Comparison of ENCODE assay signal across 9 mouse cellular contexts in the genomic region with DNA sequence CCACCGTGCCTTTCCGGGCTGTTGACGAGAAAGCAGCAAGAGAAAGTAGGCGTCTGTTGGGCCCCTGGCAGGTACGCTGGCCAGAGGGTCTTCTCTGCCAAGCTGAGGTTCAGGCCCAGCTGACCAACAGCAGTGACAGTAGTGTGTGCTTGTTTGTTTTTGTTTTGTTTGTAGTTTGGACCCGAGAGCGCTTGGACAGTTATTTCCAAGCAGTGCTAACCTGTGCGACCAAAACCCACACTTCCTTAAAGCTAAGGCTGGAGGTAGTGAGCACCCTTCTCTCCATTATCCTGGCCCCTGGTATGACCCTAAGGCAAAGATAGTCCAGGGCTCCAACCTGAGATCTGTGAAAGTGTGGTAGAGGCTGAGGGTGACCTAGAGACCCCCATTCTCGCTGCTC. TPM values are rescaled to one million over a fixed set of nuclear protein-coding genes. Genes with fewer than 3 reads are reported as not detected.
DNase-seq lines count a peak whose midpoint lies in the region; ATAC-seq and TF ChIP-seq lines count a peak whose summit lies in the region.
"Had no signal": no experiment of that assay in that cellular context is flagged by ENCODE, and none has a peak within 500 bp of the region (broad histone marks: within the 10 kb centered on the region; RNA-seq: fewer than 3 reads in every experiment).

No protein-coding gene starts in this region.

- no peak for DNase-seq in kidney, postnatal 36 days
- DNase-seq in embryonic facial prominence, embryonic 14.5 days (ENCODE audit: low spot score) = no peak
- DNase-seq in hindbrain, postnatal 0 days (ENCODE audit: low spot score) = peak; percentile 59
- no peak for DNase-seq in thymus, postnatal 10 days (ENCODE audit: low spot score in 2 of 2)
- no peak for DNase-seq in adrenal gland, postnatal 36 days

- H3K27me3 ChIP-seq in kidney, embryonic 14.5 days (ENCODE audit: control insufficient read depth, insufficient read depth, low read length) = peaks cover 90% of the 10 kb centered on the region
- peaks cover 91% of the 10 kb centered on the region for H3K27me3 ChIP-seq in embryonic facial prominence, embryonic 14.5 days (replicated peaks; ENCODE audit: control insufficient read depth, insufficient read depth, low read length)
- no peaks in the 10 kb centered on the region for H3K27me3 ChIP-seq in hindbrain, postnatal 0 days (ENCODE audit: insufficient read depth, low read length)
- 0 out of 2 replicates have a peak, but pooled peaks cover 5% of the 10 kb centered on the region for H3K27me3 ChIP-seq in midbrain, embryonic 15.5 days (replicated peaks)

- 36% methylated on average over 9 of the region's 9 CpGs for WGBS in kidney, embryonic 14.5 days
- WGBS in embryonic facial prominence, embryonic 14.5 days = 39% methylated on average over 8 of the region's 9 CpGs
- 22% methylated on average over 9 of the region's 9 CpGs for WGBS in hindbrain, postnatal 0 days
- 35% methylated on average over 9 of the region's 9 CpGs for WGBS in midbrain, embryonic 15.5 days

- no peaks in the 10 kb centered on the region for H3K36me3 ChIP-seq in kidney, embryonic 14.5 days (ENCODE audit: control insufficient read depth, insufficient read depth, low read length)
- no peaks in the 10 kb centered on the region for H3K36me3 ChIP-seq in embryonic facial prominence, embryonic 14.5 days (ENCODE audit: control insufficient read depth, insufficient read depth, low read length)
- H3K36me3 ChIP-seq in hindbrain, postnatal 0 days (ENCODE audit: insufficient read depth, low read length) = no peaks in the 10 kb centered on the region
- H3K36me3 ChIP-seq in midbrain, embryonic 15.5 days (replicated peaks) = no peaks in the 10 kb centered on the region

- ATAC-seq in kidney, embryonic 14.5 days (ENCODE audit: low FRiP score, low TSS enrichment) = no peak
- no peak for ATAC-seq in embryonic facial prominence, embryonic 14.5 days (ENCODE audit: low read depth)
- ATAC-seq in hindbrain, postnatal 0 days = no peak
- no peak for ATAC-seq in midbrain, embryonic 15.5 days (replicated peaks)
- no peak for ATAC-seq in megakaryocyte progenitor cell, adult 5-6 weeks (replicated peaks; ENCODE audit: poor library complexity)

- no peak for TF ChIP-seq CTCF in hindbrain, postnatal 0 days (IDR thresholded peaks at IDR 0.05; ENCODE audit: low read depth)

- H3K9me3 ChIP-seq in kidney, embryonic 14.5 days (ENCODE audit: control insufficient read depth, low read length) = no peaks in the 10 kb centered on the region
- no peaks in the 10 kb centered on the region for H3K9me3 ChIP-seq in embryonic facial prominence, embryonic 14.5 days (ENCODE audit: control insufficient read depth, low read length)
- H3K9me3 ChIP-seq in hindbrain, postnatal 0 days (ENCODE audit: low read length) = no peaks in the 10 kb centered on the region
- H3K9me3 ChIP-seq in midbrain, embryonic 15.5 days = no peaks in the 10 kb centered on the region

- H3K4me1 ChIP-seq in kidney, embryonic 14.5 days (ENCODE audit: control insufficient read depth, insufficient read depth, low read length) = 0 out of 2 replicates have a peak, but pooled peaks cover 11% of the 10 kb centered on the region
- peaks cover 11% of the 10 kb centered on the region for H3K4me1 ChIP-seq in embryonic facial prominence, embryonic 14.5 days (ENCODE audit: control insufficient read depth, insufficient read depth, low read length)
- peaks cover 42% of the 10 kb centered on the region for H3K4me1 ChIP-seq in hindbrain, postnatal 0 days (ENCODE audit: insufficient read depth, low read length)
- peaks cover 75% of the 10 kb centered on the region for H3K4me1 ChIP-seq in midbrain, embryonic 15.5 days

- peak overlapping the region; percentile 40 for H3K4me3 ChIP-seq in kidney, embryonic 14.5 days (ENCODE audit: low read length)
- H3K4me3 ChIP-seq in embryonic facial prominence, embryonic 14.5 days (ENCODE audit: low read depth, low read length) = peak overlapping the region; percentile 43
- peak overlapping the region; percentile 13 for H3K4me3 ChIP-seq in hindbrain, postnatal 0 days (ENCODE audit: low read length)
- peak overlapping the region; percentile 39 for H3K4me3 ChIP-seq in midbrain, embryonic 15.5 days
- H3K4me3 ChIP-seq: myocyte had no signal

- H3K27ac ChIP-seq in kidney, embryonic 14.5 days (ENCODE audit: low read depth, low read length) = no peak overlapping the region
- H3K27ac ChIP-seq in embryonic facial prominence, embryonic 14.5 days (replicated peaks; ENCODE audit: low read depth, low read length) = no peak overlapping the region
- H3K27ac ChIP-seq in hindbrain, postnatal 0 days = peak overlapping the region; percentile 97
- H3K27ac ChIP-seq in midbrain, embryonic 15.5 days = peak overlapping the region; percentile 85

- peak overlapping the region; percentile 66 for H3K4me2 ChIP-seq in kidney, embryonic 14.5 days (replicated peaks; ENCODE audit: low read depth, low read length)
- peak overlapping the region; percentile 63 for H3K4me2 ChIP-seq in embryonic facial prominence, embryonic 14.5 days (ENCODE audit: low read depth, low read length)
- H3K4me2 ChIP-seq in hindbrain, postnatal 0 days (ENCODE audit: low read depth, low read length) = peak overlapping the region; percentile 53
- H3K4me2 ChIP-seq in midbrain, embryonic 15.5 days = peak overlapping the region; percentile 61

- peak overlapping the region; percentile 50; the same call in 1 of the 2 replicates for H3K9ac ChIP-seq in kidney, embryonic 14.5 days (ENCODE audit: low read depth, low read length)
- no peak overlapping the region for H3K9ac ChIP-seq in embryonic facial prominence, embryonic 14.5 days (ENCODE audit: low read depth, low read length)
- peak overlapping the region; percentile 53 for H3K9ac ChIP-seq in hindbrain, postnatal 0 days (replicated peaks; ENCODE audit: low read length)
- H3K9ac ChIP-seq in midbrain, embryonic 15.5 days = peak overlapping the region; percentile 50

RNA-seq across cellular contexts. Expression of a gene that starts 49.7 kb away (rescaled TPM):
- polyA plus RNA-seq in kidney, embryonic 14.5 days (2014; fragmentation: Nextera tagmentation; extraction: Ambion mirVana) = 21.3 and 35.9 TPM in 2 replicates
- 33.3 and 38.7 TPM in 2 replicates for polyA plus RNA-seq in embryonic facial prominence, embryonic 14.5 days (2014; fragmentation: Nextera tagmentation; extraction: Ambion mirVana)
- total RNA-seq in hindbrain, postnatal 0 days (2014; rRNA removed) = 60.0 and 79.5 TPM in 2 replicates
- 23.8 and 23.9 TPM in 2 replicates for polyA plus RNA-seq in hindbrain, postnatal 0 days (2015; fragmentation: Nextera tagmentation; extraction: Ambion mirVana)
- 22.7 and 27.0 TPM in 2 replicates for polyA plus RNA-seq in midbrain, embryonic 15.5 days (2015; fragmentation: Nextera tagmentation; extraction: Ambion mirVana)
- 21.2 and 22.5 TPM in 2 replicates for total RNA-seq in megakaryocyte progenitor cell, adult 5-6 weeks (2015)
- total RNA-seq in megakaryocyte progenitor cell, adult 5-6 weeks (2017) = 41.3 and 52.0 TPM in 2 replicates
- 10 to 100 TPM; 68.5 to 77.7 TPM for total RNA-seq in adrenal gland, postnatal 36 days (2021)

Comparison
In these comparisons a context has a peak if more than half of its experiments do, and no peak if none do; other contexts are left out.
1. H3K27ac ChIP-seq: peak in hindbrain, postnatal 0 days (single experiment) and midbrain, embryonic 15.5 days (single experiment); none in kidney, embryonic 14.5 days (single experiment) and embryonic facial prominence, embryonic 14.5 days (single experiment).
2. Peak in every context shown above with its lines, with median percentiles within 50 percentile points of each other: H3K4me2 ChIP-seq and H3K4me3 ChIP-seq.